Mouse (Mus musculus) forebrain, postnatal 0 days (tissue): ENCODE data around the gene Rpl39. TPM values are rescaled to one million over a fixed set of nuclear protein-coding genes. Genes with fewer than 3 reads are reported as not detected.

ENCODE experiments used
- ATAC-seq: fragments of 200-750 bp; cut with Nextera tagmentation; 2 replicates; pipeline ENCODE4 v1.8.0; 2017; ENCODE audit warnings: mild to moderate bottlenecking, moderate library complexity
- DNase-seq: peaks from one replicate; pipeline ENCODE4 v3.0.0-alpha.2; 2015
- H3K27ac ChIP-seq: fragments of 300-500 bp; sonication (generic); 2 replicates; pipeline ENCODE4 v1.5.1; 2014; ENCODE audit warnings: low read depth, mild to moderate bottlenecking, antibody characterized with exemption, low read length, moderate library complexity, mixed read lengths
- H3K27me3 ChIP-seq: fragments of 300-500 bp; sonication (generic); 2 replicates; pipeline ENCODE4 v1.6.1; 2014; ENCODE audit warnings: mild to moderate bottlenecking, low read length, mixed read lengths; ENCODE audit not compliant: insufficient read depth
- H3K36me3 ChIP-seq: fragments of 300-500 bp; sonication (generic); 2 replicates; pipeline ENCODE4 v1.6.1; 2014; ENCODE audit warnings: mild to moderate bottlenecking, moderate library complexity; ENCODE audit not compliant: insufficient read depth
- H3K4me1 ChIP-seq: fragments of 300-500 bp; sonication (generic); 2 replicates; pipeline ENCODE4 v1.6.1; 2014; ENCODE audit warnings: antibody characterized with exemption; ENCODE audit not compliant: insufficient read depth
- H3K4me2 ChIP-seq: fragments of 300-500 bp; sonication (generic); 2 replicates; pipeline ENCODE4 v1.6.1; 2014; ENCODE audit warnings: low read depth, mild to moderate bottlenecking, moderate library complexity
- H3K4me3 ChIP-seq: fragments of 300-500 bp; sonication (generic); 2 replicates; pipeline ENCODE4 v1.5.1; 2014; ENCODE audit warnings: low read depth, low read length, mixed read lengths
- H3K9ac ChIP-seq: fragments of 300-500 bp; sonication (generic); 2 replicates; pipeline ENCODE4 v1.6.1; 2014; ENCODE audit warnings: mild to moderate bottlenecking
- H3K9me3 ChIP-seq: fragments of 300-500 bp; sonication (generic); 2 replicates; pipeline ENCODE4 v1.6.1; 2016; ENCODE audit warnings: low read length
- CTCF ChIP-seq: sonication (generic); IDR thresholded peaks from 2 replicates; pipeline ENCODE4 v1.5.1; 2016; ENCODE audit warnings: antibody characterized with exemption, control low read depth, low read depth
- WGBS: fragments of 180-500 bp; shearing (Covaris S2); extraction: QIAGEN DNeasy Blood & Tissue Kit; methylation state at CpG from one replicate; pipeline ENCODE4 v1.1.7; 2014; 5-methylcytosine and 5-hydroxymethylcytosine counted together
- polyA plus RNA-seq: library from polyadenylated mRNA; unstranded; fragments of >200 nt; fragmentation: Nextera tagmentation; extraction: Ambion mirVana; gene quantifications from 2 replicates; pipeline ENCODE4 v1.2.1, GENCODE M21; 2015
- total RNA-seq: library from RNA; depleted of rRNA; stranded (reverse); fragments of >200 nt; gene quantifications from 2 replicates; pipeline ENCODE4 v1.2.3, GENCODE M21; 2014; rRNA removed

The Rpl39 gene
- total RNA-seq (270 and 540 TPM in 2 replicates), polyA plus RNA-seq (360 and 524 TPM in 2 replicates)

- Histone ChIP-seq H3K9ac (peak within 1 kb of the TSS; percentile 57), H3K4me2 (peak within 1 kb of the TSS; percentile 55), H3K27ac (peak within 1 kb of the TSS; percentile 87), H3K4me3 (peak within 1 kb of the TSS; percentile 52), H3K27me3 (no peaks in the 10 kb centered on the region), H3K36me3 (0 out of 2 replicates have a peak, but pooled peaks cover 3% of the 10 kb centered on the region), H3K9me3 (no peaks in the 10 kb centered on the region), H3K4me1 (no peaks in the 10 kb centered on the region)
- DNase-seq, result peak; percentile 93
- peak; percentile 97 for ATAC-seq
- WGBS, result 20% methylated on average over 38 of the region's 38 CpGs
- peak; percentile 46; the same call in 1 of the 2 replicates for TF ChIP-seq CTCF
These were observed at the start of gene Rpl39 for GRCm38 (mm10) chrX:37084927-37085660. Rpl39 (minus strand) TSS chrX:37085402.

DNA sequence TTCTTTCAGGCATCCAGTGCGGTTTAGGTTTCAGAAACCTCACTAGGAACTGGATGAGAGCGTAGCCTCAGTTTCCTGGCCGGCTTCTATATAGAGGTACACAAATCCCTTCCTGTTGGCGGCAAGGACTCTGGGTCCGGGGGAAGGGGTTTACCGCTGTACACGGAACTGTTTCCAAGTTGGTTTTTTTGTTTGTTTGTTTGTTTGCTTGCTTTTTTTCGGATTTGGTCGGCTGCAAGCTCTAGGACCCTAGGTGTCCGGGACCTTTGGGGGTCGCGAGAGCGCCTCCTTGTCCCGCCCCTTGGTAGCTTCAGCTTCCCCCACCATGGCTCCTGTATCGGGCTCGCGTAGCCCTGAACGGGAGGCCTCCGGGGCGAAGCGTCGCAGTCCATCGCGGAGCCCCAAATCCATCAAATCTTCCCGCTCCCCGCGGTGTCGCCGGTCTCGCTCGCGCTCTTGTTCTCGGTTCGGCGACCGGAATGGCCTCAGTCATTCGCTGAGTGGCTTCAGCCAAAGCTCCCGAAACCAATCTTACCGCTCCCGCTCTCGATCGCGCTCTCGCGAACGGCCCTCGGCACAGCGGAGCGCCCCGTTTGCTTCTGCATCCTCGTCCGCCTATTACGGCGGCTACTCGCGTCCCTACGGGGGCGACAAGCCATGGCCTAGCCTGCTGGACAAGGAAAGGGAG is 41.6 kb upstream of the Rpl39 start, which contains the start of gene Nkap:
Gene Nkap (plus strand): TSS at position 125 of the 688 bp plus-strand sequence.
- peak; percentile 88 for DNase-seq
- H3K9ac ChIP-seq, result peak within 1 kb of the TSS; percentile 66
- H3K9me3 ChIP-seq, result no peaks in the 10 kb centered on the region
- H3K27ac ChIP-seq, result peak within 1 kb of the TSS; percentile 66; the same call in 1 of the 2 replicates
- no peaks in the 10 kb centered on the region for H3K4me1 ChIP-seq
- H3K4me2 ChIP-seq, result peak within 1 kb of the TSS; percentile 47
- ATAC-seq, result peak; percentile 96
- H3K27me3 ChIP-seq, result no peaks in the 10 kb centered on the region
- TF ChIP-seq CTCF, result no peak
- no peaks in the 10 kb centered on the region for H3K36me3 ChIP-seq
- H3K4me3 ChIP-seq, result peak within 1 kb of the TSS; percentile 59
- WGBS, result 26% methylated on average over 57 of the region's 58 CpGs

DNA sequence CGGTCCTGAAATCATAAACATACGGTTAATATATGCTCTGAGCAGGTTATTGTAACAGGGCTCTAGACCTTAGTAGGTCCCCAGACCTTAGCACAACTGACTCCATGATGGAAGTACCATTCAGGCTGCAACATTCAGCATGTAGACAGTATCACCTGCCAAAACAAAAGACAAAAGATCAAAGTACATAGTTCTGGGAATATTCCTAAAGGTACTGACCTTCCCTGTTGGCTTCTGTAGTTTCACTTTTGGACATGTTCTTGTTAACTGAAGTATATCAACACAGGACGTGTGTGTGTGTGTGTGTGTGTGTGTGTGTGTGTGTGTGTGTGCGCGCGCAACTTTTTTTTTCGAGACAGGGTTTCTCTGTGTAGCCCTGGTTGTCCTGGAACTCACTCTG is 40.3 kb upstream of the Rpl39 start:
- ATAC-seq, result no peak
- DNase-seq, result no peak
- no peak overlapping the region for H3K4me2 ChIP-seq
- no peaks in the 10 kb centered on the region for H3K36me3 ChIP-seq
- H3K27me3 ChIP-seq, result no peaks in the 10 kb centered on the region
- TF ChIP-seq CTCF, result no peak
- no peak overlapping the region for H3K27ac ChIP-seq
- no peaks in the 10 kb centered on the region for H3K9me3 ChIP-seq
- no peak overlapping the region for H3K4me3 ChIP-seq
- no peaks in the 10 kb centered on the region for H3K4me1 ChIP-seq
- H3K9ac ChIP-seq, result no peak overlapping the region
- 91% methylated on average over 7 of the region's 7 CpGs for WGBS

GRCm38 (mm10) chrX:37120212-37120611 is 35.0 kb upstream of the Rpl39 start:
- H3K27ac ChIP-seq, result no peak overlapping the region
- H3K4me3 ChIP-seq, result no peak overlapping the region
- no peak overlapping the region for H3K4me2 ChIP-seq
- no peak for DNase-seq
- TF ChIP-seq CTCF, result no peak
- ATAC-seq, result no peak
- no peak overlapping the region for H3K9ac ChIP-seq
- no peaks in the 10 kb centered on the region for H3K27me3 ChIP-seq
- H3K9me3 ChIP-seq, result no peaks in the 10 kb centered on the region
- H3K36me3 ChIP-seq, result no peaks in the 10 kb centered on the region
- H3K4me1 ChIP-seq, result no peaks in the 10 kb centered on the region
- WGBS, result 69% methylated on average over 5 of the region's 5 CpGs

DNA sequence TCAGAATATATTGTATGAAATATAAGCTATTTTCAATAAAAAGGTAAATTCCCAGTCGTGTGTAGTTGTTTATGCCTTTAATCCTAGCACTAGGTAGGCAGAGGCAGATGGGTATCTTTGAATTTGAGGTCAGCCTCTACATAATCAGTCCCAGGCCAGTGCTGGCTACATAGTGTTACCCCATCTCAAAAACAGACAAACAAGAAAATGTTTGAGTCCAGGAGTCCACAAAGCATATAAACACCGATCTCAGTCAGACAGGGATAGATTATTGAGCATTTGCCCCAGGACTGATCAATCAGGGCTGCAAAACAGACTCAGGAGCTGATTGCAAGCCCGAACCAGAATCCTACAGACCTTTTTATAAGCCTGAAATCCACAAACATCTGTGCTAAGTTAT is 34.4 kb upstream of the Rpl39 start:
- H3K4me1 ChIP-seq, result no peaks in the 10 kb centered on the region
- H3K27me3 ChIP-seq, result no peaks in the 10 kb centered on the region
- H3K9ac ChIP-seq, result no peak overlapping the region
- no peak overlapping the region for H3K4me2 ChIP-seq
- H3K4me3 ChIP-seq, result no peak overlapping the region
- 61% methylated on average over 3 of the region's 3 CpGs for WGBS
- no peaks in the 10 kb centered on the region for H3K9me3 ChIP-seq
- DNase-seq (no peak), ATAC-seq (no peak)
- H3K36me3 ChIP-seq, result no peaks in the 10 kb centered on the region
- TF ChIP-seq CTCF, result no peak
- H3K27ac ChIP-seq, result no peak overlapping the region

- Histone ChIP-seq H3K9me3 (no peaks in the 10 kb centered on the region), H3K4me1 (no peaks in the 10 kb centered on the region), H3K4me3 (no peak overlapping the region), H3K27ac (no peak overlapping the region), H3K27me3 (no peaks in the 10 kb centered on the region), H3K9ac (no peak overlapping the region), H3K4me2 (no peak overlapping the region), H3K36me3 (no peaks in the 10 kb centered on the region)
- ATAC-seq (no peak), DNase-seq (no peak)
- no peak for TF ChIP-seq CTCF
- WGBS, result no CpG with 5 or more reads among the region's 5 CpGs
These were observed 31.9 kb upstream of the Rpl39 start for GRCm38 (mm10) chrX:37117085-37117484.

GRCm38 (mm10) chrX:37110881-37111193 is 25.6 kb upstream of the Rpl39 start:
- no peak for ATAC-seq
- no peak overlapping the region for H3K27ac ChIP-seq
- WGBS, result 78% methylated on average over 4 of the region's 4 CpGs
- H3K4me3 ChIP-seq, result no peak overlapping the region
- H3K4me2 ChIP-seq, result no peak overlapping the region
- H3K4me1 ChIP-seq, result no peaks in the 10 kb centered on the region
- H3K9ac ChIP-seq, result no peak overlapping the region
- no peak for TF ChIP-seq CTCF
- no peaks in the 10 kb centered on the region for H3K36me3 ChIP-seq
- no peak for DNase-seq
- H3K9me3 ChIP-seq, result no peaks in the 10 kb centered on the region
- no peaks in the 10 kb centered on the region for H3K27me3 ChIP-seq
